Mouse (Mus musculus) MEL (cell line): Measurements from ENCODE around the gene Kcnh4. TPM values are rescaled to one million over a fixed set of nuclear protein-coding genes. Genes with fewer than 3 reads are reported as not detected.

Experiments
- DNase-seq: peaks from one replicate; pipeline ENCODE4 v3.0.0; 2011; ENCODE audit warnings: low read depth, low spot score
- H3K27ac ChIP-seq: 2 replicates; pipeline ENCODE4 v1.5.1; 2012; ENCODE audit warnings: low read depth, mild to moderate bottlenecking, control low read depth, low read length, moderate library complexity; ENCODE audit not compliant: control insufficient read depth
- H3K27me3 ChIP-seq, 2 experiments: fragments of 150-350 bp in 1 of 2; sonication (generic) in 1 of 2; 2 replicates each; pipeline ENCODE4 v1.6.1; 2012; ENCODE audit warnings: low read length in 2 of 2, mild to moderate bottlenecking in 2 of 2, improper control_type of control experiment in 1 of 2, moderate library complexity in 1 of 2; ENCODE audit not compliant: insufficient read depth in 2 of 2, control insufficient read depth in 1 of 2
- H3K36me3 ChIP-seq, 2 experiments: 2 replicates each; pipeline ENCODE4 v1.6.1; 2012 to 2014; ENCODE audit warnings: low read length in 2 of 2, improper control_type of control experiment in 1 of 2, inconsistent platforms in 1 of 2, mild to moderate bottlenecking in 1 of 2; ENCODE audit not compliant: insufficient read depth in 2 of 2, control insufficient read depth in 1 of 2
- H3K4me1 ChIP-seq, 2 experiments: fragments of 150-350 bp in 1 of 2; sonication (generic) in 1 of 2; 2 replicates each; pipeline ENCODE4 v1.6.1; 2012; ENCODE audit warnings: low read length in 2 of 2, improper control_type of control experiment in 1 of 2, mild to moderate bottlenecking in 1 of 2; ENCODE audit not compliant: insufficient read depth in 2 of 2, control insufficient read depth in 1 of 2
- H3K4me3 ChIP-seq, 2 experiments: fragments of 150-350 bp in 1 of 2; sonication (generic) in 1 of 2; 2 replicates each; pipeline ENCODE4 v1.5.1; 2012; ENCODE audit warnings: low read depth in 2 of 2, low read length in 2 of 2, mild to moderate bottlenecking in 2 of 2, moderate library complexity in 2 of 2, control low read depth in 1 of 2, improper control_type of control experiment in 1 of 2; ENCODE audit not compliant: control insufficient read depth in 1 of 2, insufficient read depth in 1 of 2
- H3K79me2 ChIP-seq: 2 replicates; pipeline ENCODE4 v1.6.1; 2012; ENCODE audit warnings: mild to moderate bottlenecking, low read length, moderate library complexity; ENCODE audit not compliant: control insufficient read depth, poor library complexity, insufficient read depth
- H3K9ac ChIP-seq: 2 replicates; pipeline ENCODE4 v1.6.1; 2012; ENCODE audit warnings: low read depth, mild to moderate bottlenecking, control low read depth, low read length, moderate library complexity; ENCODE audit not compliant: control insufficient read depth, poor library complexity, severe bottlenecking
- H3K9me3 ChIP-seq: fragments of 150-350 bp; sonication (generic); replicated peaks from 2 replicates; pipeline ENCODE4 v1.6.1; 2012; ENCODE audit warnings: mild to moderate bottlenecking, low read length, improper control_type of control experiment, moderate library complexity; ENCODE audit not compliant: insufficient read depth
- BHLHE40 ChIP-seq: IDR thresholded peaks from 2 replicates; pipeline ENCODE4 v1.6.1; 2012; ENCODE audit warnings: low read depth, mild to moderate bottlenecking, inconsistent platforms, low read length, improper control_type of control experiment, borderline replicate concordance
- CHD2 ChIP-seq: IDR thresholded peaks from 2 replicates; pipeline ENCODE4 v1.6.1; 2011; ENCODE audit warnings: low read length, improper control_type of control experiment
- CTCF ChIP-seq, 3 experiments: IDR thresholded peaks in 2 of 3; conservative IDR thresholded peaks in 1 of 3; 2 replicates each; pipeline ENCODE4 v1.5.1; 2011 to 2012; ENCODE audit warnings: low read length in 3 of 3, low read depth in 2 of 3, mild to moderate bottlenecking in 2 of 3, improper control_type of control experiment in 1 of 3, inconsistent platforms in 1 of 3, mixed read lengths in 1 of 3, moderate library complexity in 1 of 3; ENCODE audit not compliant: control insufficient read depth in 1 of 3, insufficient read depth in 1 of 3, poor library complexity in 1 of 3, severe bottlenecking in 1 of 3
- E2F4 ChIP-seq: IDR thresholded peaks from 2 replicates; pipeline ENCODE4 v1.6.1; 2011; ENCODE audit warnings: low read depth, low read length, improper control_type of control experiment, borderline replicate concordance
- ELF1 ChIP-seq: IDR thresholded peaks from 2 replicates; pipeline ENCODE4 v1.6.1; 2014; ENCODE audit warnings: low read depth, mild to moderate bottlenecking, inconsistent platforms, low read length, improper control_type of control experiment, moderate library complexity
- EP300 ChIP-seq, 2 experiments: IDR thresholded peaks; 2 replicates each; pipeline ENCODE4 v1.6.1; 2011; ENCODE audit warnings: improper control_type of control experiment in 2 of 2, low read length in 2 of 2, low read depth in 1 of 2, mild to moderate bottlenecking in 1 of 2
- GABPA ChIP-seq: IDR thresholded peaks from 2 replicates; pipeline ENCODE4 v1.6.1; 2012; ENCODE audit warnings: low read depth, mild to moderate bottlenecking, inconsistent platforms, low read length, improper control_type of control experiment, moderate library complexity
- GATA1 ChIP-seq: IDR thresholded peaks from 2 replicates; pipeline ENCODE4 v1.6.1; 2011; ENCODE audit warnings: low read depth, low read length, improper control_type of control experiment
- HCFC1 ChIP-seq: IDR thresholded peaks from 2 replicates; pipeline ENCODE4 v1.6.1; 2012; ENCODE audit warnings: low read depth, mild to moderate bottlenecking, inconsistent platforms, low read length, improper control_type of control experiment, moderate library complexity
- KAT2A ChIP-seq: conservative IDR thresholded peaks from 2 replicates; pipeline ENCODE4 v1.6.1; 2012; ENCODE audit warnings: low read depth, low read length, improper control_type of control experiment, inconsistent platforms
- MAFK ChIP-seq: IDR thresholded peaks from 2 replicates; pipeline ENCODE4 v1.6.1; 2011; ENCODE audit warnings: low read depth, mild to moderate bottlenecking, low read length, improper control_type of control experiment, borderline replicate concordance
- MAX ChIP-seq: IDR thresholded peaks from 2 replicates; pipeline ENCODE4 v1.6.1; 2011; ENCODE audit warnings: low read length, improper control_type of control experiment
- MEF2A ChIP-seq: IDR thresholded peaks from 2 replicates; pipeline ENCODE4 v1.6.1; 2014; ENCODE audit warnings: low read depth, mild to moderate bottlenecking, inconsistent platforms, low read length, improper control_type of control experiment; ENCODE audit not compliant: poor library complexity, insufficient replicate concordance, severe bottlenecking; ENCODE audit errors: extremely low read depth
- MXI1 ChIP-seq: IDR thresholded peaks from 2 replicates; pipeline ENCODE4 v1.6.1; 2011; ENCODE audit warnings: mild to moderate bottlenecking, low read depth, low read length, improper control_type of control experiment
- MYB ChIP-seq: IDR thresholded peaks from 2 replicates; pipeline ENCODE4 v1.6.1; 2011; ENCODE audit warnings: mild to moderate bottlenecking, low read depth, low read length, improper control_type of control experiment
- MYC ChIP-seq: IDR thresholded peaks from 2 replicates; pipeline ENCODE4 v1.6.1; 2011; ENCODE audit warnings: low read depth, mild to moderate bottlenecking, low read length, improper control_type of control experiment, moderate library complexity
- POLR2A ChIP-seq, 2 experiments: IDR thresholded peaks; 2 replicates each; pipeline ENCODE4 v1.6.1; 2011 to 2012; ENCODE audit warnings: low read length in 2 of 2, mild to moderate bottlenecking in 2 of 2, control low read depth in 1 of 2, improper control_type of control experiment in 1 of 2, low read depth in 1 of 2, moderate library complexity in 1 of 2; ENCODE audit not compliant: control insufficient read depth in 1 of 2, insufficient read depth in 1 of 2, poor library complexity in 1 of 2
- POLR2AphosphoS2 ChIP-seq: IDR thresholded peaks from 2 replicates; pipeline ENCODE4 v1.6.1; 2011; ENCODE audit warnings: low read length, improper control_type of control experiment
- RCOR1 ChIP-seq: IDR thresholded peaks from 2 replicates; pipeline ENCODE4 v1.6.1; 2012; ENCODE audit warnings: low read depth, mild to moderate bottlenecking, inconsistent platforms, low read length, improper control_type of control experiment
- SIN3A ChIP-seq: IDR thresholded peaks from 2 replicates; pipeline ENCODE4 v1.6.1; 2012; ENCODE audit warnings: low read length, improper control_type of control experiment, inconsistent platforms
- SMC3 ChIP-seq: IDR thresholded peaks from 2 replicates; pipeline ENCODE4 v1.6.1; 2011; ENCODE audit warnings: low read depth, low read length, improper control_type of control experiment
- TAL1 ChIP-seq: IDR thresholded peaks from 2 replicates; pipeline ENCODE4 v1.6.1; 2012; ENCODE audit warnings: mild to moderate bottlenecking, inconsistent platforms, low read length, moderate library complexity, mixed read lengths
- TBP ChIP-seq: IDR thresholded peaks from 2 replicates; pipeline ENCODE4 v1.8.0; 2011; ENCODE audit warnings: low read depth, low read length, improper control_type of control experiment
- USF2 ChIP-seq, 2 experiments: IDR thresholded peaks; 2 replicates each; pipeline ENCODE4 v1.6.1; 2011 to 2012; ENCODE audit warnings: improper control_type of control experiment in 2 of 2, low read length in 2 of 2, borderline replicate concordance in 1 of 2, inconsistent platforms in 1 of 2, low read depth in 1 of 2, mild to moderate bottlenecking in 1 of 2; ENCODE audit not compliant: insufficient read depth in 1 of 2
- ZC3H11A ChIP-seq: IDR thresholded peaks from 2 replicates; pipeline ENCODE4 v1.6.1; 2012; ENCODE audit warnings: low read depth, mild to moderate bottlenecking, inconsistent platforms, low read length, improper control_type of control experiment
- ZMIZ1 ChIP-seq: IDR thresholded peaks from 2 replicates; pipeline ENCODE4 v1.6.1; 2012; ENCODE audit warnings: low read depth, mild to moderate bottlenecking, inconsistent platforms, low read length, improper control_type of control experiment, moderate library complexity
- polyA plus RNA-seq, 2 experiments: library from polyadenylated mRNA; stranded (reverse) in 1 of 2; unstranded in 1 of 2; fragments of >175 nt in 1 of 2; fragments of >200 nt in 1 of 2; gene quantifications; 2 replicates each; pipeline versions ENCODE4 v1.2.1 to v1.2.4; 2012; ENCODE audit warnings: low replicate concordance in 2 of 2, low read depth in 1 of 2; ENCODE audit not compliant: insufficient read length in 2 of 2, insufficient read depth in 1 of 2, missing spikeins in 1 of 2
- total RNA-seq: library from RNA; depleted of rRNA; stranded (reverse); fragments of 300-350 nt; gene quantifications from 2 replicates; pipeline ENCODE4 v1.2.3, GENCODE M21; 2012

The Kcnh4 gene
- total and polyA plus RNA-seq, 3 experiments, result 0.04 to 0.08 TPM; not detected in 1

DNA sequence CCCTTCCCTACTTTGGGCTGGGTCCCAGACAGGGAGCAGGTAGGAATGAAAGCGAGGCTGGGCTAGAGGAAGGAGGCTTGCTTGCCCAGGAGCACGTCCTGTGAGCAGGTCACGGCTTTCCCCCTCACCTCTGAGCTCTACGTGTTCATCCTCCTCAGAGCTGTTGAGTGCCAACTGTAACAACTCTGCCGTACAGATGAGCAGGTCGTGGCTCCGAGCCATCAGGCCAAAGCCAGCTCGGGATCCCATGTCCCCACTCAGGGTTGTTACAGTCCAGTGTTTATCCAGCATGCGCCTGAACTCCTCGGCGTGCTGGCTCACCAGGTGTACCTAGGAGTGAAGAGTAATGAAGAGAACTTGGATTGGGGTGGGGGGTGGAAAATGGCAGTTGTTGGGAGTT lies 56.4 kb downstream of the Kcnh4 start:
- Histone ChIP-seq H3K9me3 (no peaks in the 10 kb centered on the region), H3K4me3 (peak overlapping the region; percentile 73 to 92)
- TF ChIP-seq USF2 (IDR thresholded peaks at IDR 0.05; ENCODE audit: borderline replicate concordance in 1 of 2, insufficient read depth in 1 of 2, low read depth in 1 of 2, low read length in 2 of 2) (no peak), MEF2A (no peak), RCOR1 (peak; percentile 18; the same call in 1 of the 2 replicates), POLR2AphosphoS2 (no peak), MAX (no peak), E2F4 (no peak), SMC3 (0 out of 2 replicates have a peak, but pooled peaks have one; percentile 7), MXI1 (no peak; the same call in none of the 2 replicates), MYC (no peak), SIN3A (no peak), CTCF (IDR thresholded peaks at IDR 0.05 in 2 of 3, conservative IDR thresholded peaks at IDR 0.05 in 1 of 3; ENCODE audit: control insufficient read depth in 1 of 3, insufficient read depth in 1 of 3, low read depth in 2 of 3, low read length in 3 of 3, poor library complexity in 1 of 3, severe bottlenecking in 1 of 3) (no peak), BHLHE40 (no peak), ELF1 (no peak)
- TF ChIP-seq, all 39 proteins: peak for 2
- Histone ChIP-seq H3K79me2 (no peaks in the 10 kb centered on the region), H3K9ac (peak overlapping the region; percentile 74), H3K27ac (0 out of 2 replicates have a peak overlapping the region, but pooled peaks have one; percentile 63), H3K36me3 (peaks cover 0 to 12% of the 10 kb centered on the region in 2 experiments; a peak in 3 of 4 replicates), H3K4me1 (peaks cover 3 to 7% of the 10 kb centered on the region in 2 experiments; a peak in 3 of 4 replicates), H3K27me3 (no peaks in the 10 kb centered on the region)
- peak; percentile 56 for DNase-seq

DNA sequence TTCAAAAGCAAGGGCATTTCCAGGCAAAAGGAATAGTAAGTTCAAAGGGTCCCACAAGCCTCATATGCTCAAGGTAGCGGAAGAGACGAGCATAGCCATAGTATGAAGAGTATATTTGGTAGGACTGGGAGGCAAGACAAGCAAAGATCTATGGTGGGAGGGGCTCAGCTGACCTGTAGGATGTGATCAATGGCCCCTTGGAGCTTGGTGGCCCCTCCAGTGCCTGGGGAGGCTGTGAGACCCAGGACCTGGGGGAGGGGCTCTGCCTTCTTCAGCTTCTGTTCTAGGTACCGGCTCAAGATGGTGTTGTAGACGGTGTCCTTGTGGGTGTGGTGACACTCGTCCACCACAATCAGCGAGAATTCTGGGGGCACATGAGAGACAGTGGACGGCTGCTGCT lies 56.8 kb downstream of the Kcnh4 start:
- DNase-seq, result no peak
- Histone ChIP-seq H3K9me3 (no peaks in the 10 kb centered on the region), H3K9ac (peak overlapping the region; percentile 74), H3K27ac (peak overlapping the region; percentile 63), H3K4me1 (peaks cover 3 to 7% of the 10 kb centered on the region in 2 experiments; a peak in 3 of 4 replicates), H3K4me3 (peak overlapping the region; percentile 73 to 92), H3K27me3 (no peaks in the 10 kb centered on the region), H3K36me3 (peaks cover 0 to 12% of the 10 kb centered on the region in 2 experiments; a peak in 3 of 4 replicates), H3K79me2 (no peaks in the 10 kb centered on the region)
- TF ChIP-seq MYB, result no peak
- TF ChIP-seq POLR2AphosphoS2, result no peak
- TF ChIP-seq KAT2A, result no peak
- no peak for TF ChIP-seq ZC3H11A
- no peak for TF ChIP-seq GABPA
- TF ChIP-seq HCFC1, result no peak
- no peak for TF ChIP-seq MXI1
- TF ChIP-seq CHD2, result no peak
- peak in 1 of 2 experiments; percentile 26; a peak in 1 of 4 replicates for TF ChIP-seq POLR2A (IDR thresholded peaks at IDR 0.05; ENCODE audit: control insufficient read depth in 1 of 2, insufficient read depth in 1 of 2, low read depth in 1 of 2, low read length in 2 of 2, poor library complexity in 1 of 2)
- no peak; the same call in 1 of the 2 replicates for TF ChIP-seq SIN3A
- no peak for TF ChIP-seq ZMIZ1
- TF ChIP-seq RCOR1, result no peak
- TF ChIP-seq BHLHE40, result 0 out of 2 replicates have a peak, but pooled peaks have one; percentile 1
- no peak; the same call in 1 of the 2 replicates for TF ChIP-seq GATA1
- 0 out of 2 replicates have a peak, but pooled peaks have one; percentile 29 for TF ChIP-seq TBP
- no peak for TF ChIP-seq SMC3
- TF ChIP-seq MAFK, result no peak
- TF ChIP-seq TAL1, result no peak
- TF ChIP-seq MAX, result no peak
- no peak for TF ChIP-seq CTCF (IDR thresholded peaks at IDR 0.05 in 2 of 3, conservative IDR thresholded peaks at IDR 0.05 in 1 of 3; ENCODE audit: control insufficient read depth in 1 of 3, insufficient read depth in 1 of 3, low read depth in 2 of 3, low read length in 3 of 3, poor library complexity in 1 of 3, severe bottlenecking in 1 of 3)
- no peak for TF ChIP-seq EP300 (IDR thresholded peaks at IDR 0.05; ENCODE audit: low read depth in 1 of 2, low read length in 2 of 2)
